Comparison of ENCODE assay signal across 8 mouse cellular contexts in the genomic region with DNA sequence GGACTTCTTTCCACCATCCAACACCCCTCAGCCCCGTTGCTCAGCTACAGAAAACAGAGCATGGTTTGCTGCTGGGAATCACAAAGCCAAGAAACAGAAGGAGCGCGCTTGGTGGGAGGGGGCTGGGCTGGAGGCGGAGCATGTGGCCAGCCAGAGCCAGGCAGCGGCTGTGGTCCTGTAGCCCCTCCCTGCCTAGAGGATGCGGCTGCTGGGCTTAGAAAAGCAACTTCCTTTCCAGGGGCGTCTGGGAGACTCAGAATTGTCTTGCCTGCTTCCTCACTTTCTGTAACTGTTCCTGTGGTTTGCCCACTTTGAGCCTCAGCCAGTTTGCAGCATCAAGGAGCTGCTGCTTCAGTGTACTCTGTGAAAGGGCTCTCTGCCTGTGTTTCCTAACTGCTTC. TPM values are rescaled to one million over a fixed set of nuclear protein-coding genes. Genes with fewer than 3 reads are reported as not detected.
DNase-seq lines count a peak whose midpoint lies in the region; ATAC-seq and TF ChIP-seq lines count a peak whose summit lies in the region.

No protein-coding gene starts in this region.

- H3K9me3 ChIP-seq in embryonic facial prominence, embryonic 10.5 days, result no peaks in the 10 kb centered on the region
- no peaks in the 10 kb centered on the region for H3K9me3 ChIP-seq in midbrain, embryonic 11.5 days (ENCODE audit: control insufficient read depth, low read length)

- peak overlapping the region; percentile 61 for H3K4me2 ChIP-seq in midbrain, embryonic 11.5 days

- H3K36me3 ChIP-seq in embryonic facial prominence, embryonic 10.5 days (replicated peaks), result no peaks in the 10 kb centered on the region
- H3K36me3 ChIP-seq in heart, adult 2 months (ENCODE audit: control insufficient read depth, insufficient read depth, low read length), result no peaks in the 10 kb centered on the region
- H3K36me3 ChIP-seq in midbrain, embryonic 11.5 days (ENCODE audit: control insufficient read depth, insufficient read depth, low read length), result no peaks in the 10 kb centered on the region

- no peaks in the 10 kb centered on the region for H3K79me2 ChIP-seq in heart, adult 2 months (replicated peaks; ENCODE audit: control insufficient read depth, insufficient read depth, low read length)

- 0 out of 2 replicates have a peak, but pooled peaks have one; percentile 24 for TF ChIP-seq POLR2A in heart, adult 2 months (IDR thresholded peaks at IDR 0.05; ENCODE audit: insufficient read depth, low read depth, low read length)

- peak overlapping the region; percentile 54 for H3K4me3 ChIP-seq in embryonic facial prominence, embryonic 10.5 days
- H3K4me3 ChIP-seq in heart, adult 2 months, result peak overlapping the region; percentile 49
- H3K4me3 ChIP-seq in midbrain, embryonic 11.5 days (ENCODE audit: low read depth, low read length), result peak overlapping the region; percentile 30

- DNase-seq in A20 (ENCODE audit: low read depth, low spot score), result peak; percentile 60
- DNase-seq in adrenal gland, adult 8-10 months, result peak; percentile 10
- DNase-seq in embryonic facial prominence, embryonic 10.5 days (ENCODE audit: low spot score), result peak; percentile 92
- peak; percentile 62 to 67 for DNase-seq in heart, adult 2 months
- DNase-seq in kidney, adult 18-20 months, result peak; percentile 38
- peak; percentile 96 for DNase-seq in left cerebral cortex, postnatal 4 days
- peak; percentile 98 for DNase-seq in midbrain, embryonic 11.5 days (ENCODE audit: low spot score, missing footprints)
- DNase-seq in spleen, postnatal 10 days (ENCODE audit: low spot score in 2 of 2), result peak; percentile 13 to 44

- intact Hi-C loops in heart, adult 2 months (cut with DNase I), result loop anchor here (1.0 to 2.0 kb wide), 2 partner anchors 61 to 106 kb away; a partner anchor contains a TSS
- intact Hi-C loops in left cerebral cortex, postnatal 4 days (cut with DNase I), result loop anchor here (10.0 kb wide), 1 partner anchor 87 kb away; a partner anchor contains a TSS

- H3K9ac ChIP-seq in heart, adult 2 months (ENCODE audit: low read depth, low read length), result no peak overlapping the region
- H3K9ac ChIP-seq in midbrain, embryonic 11.5 days (ENCODE audit: low read length), result peak overlapping the region; percentile 79

- H3K4me1 ChIP-seq in embryonic facial prominence, embryonic 10.5 days, result peaks cover 72% of the 10 kb centered on the region
- no peaks in the 10 kb centered on the region for H3K4me1 ChIP-seq in heart, adult 2 months (ENCODE audit: control insufficient read depth, insufficient read depth, low read length)
- peaks cover 53% of the 10 kb centered on the region for H3K4me1 ChIP-seq in midbrain, embryonic 11.5 days (ENCODE audit: control insufficient read depth, insufficient read depth, low read length)

- TF ChIP-seq CTCF in heart, adult 2 months (IDR thresholded peaks at IDR 0.05), result no peak

- H3K27me3 ChIP-seq in embryonic facial prominence, embryonic 10.5 days (replicated peaks; ENCODE audit: low read depth, poor library complexity, severe bottlenecking), result 0 out of 2 replicates have a peak, but pooled peaks cover 2% of the 10 kb centered on the region
- no peaks in the 10 kb centered on the region for H3K27me3 ChIP-seq in heart, adult 2 months (ENCODE audit: control insufficient read depth, insufficient read depth, low read length)
- H3K27me3 ChIP-seq in midbrain, embryonic 11.5 days (ENCODE audit: control insufficient read depth, insufficient read depth, low read length), result no peaks in the 10 kb centered on the region

- H3K27ac ChIP-seq in embryonic facial prominence, embryonic 10.5 days (replicated peaks), result peak overlapping the region; percentile 92
- H3K27ac ChIP-seq in heart, adult 2 months, result no peak overlapping the region; the same call in 1 of the 2 replicates
- peak overlapping the region; percentile 94 for H3K27ac ChIP-seq in midbrain, embryonic 11.5 days (ENCODE audit: low read depth, low read length)

- WGBS in embryonic facial prominence, embryonic 10.5 days, result 0% methylated on average over 7 of the region's 7 CpGs
- 3% methylated on average over 7 of the region's 7 CpGs for WGBS in heart, adult 2 months
- WGBS in midbrain, embryonic 11.5 days, result 0% methylated on average over 7 of the region's 7 CpGs

- no peak for TF ChIP-seq EP300 in heart, adult 2 months (IDR thresholded peaks at IDR 0.05; ENCODE audit: insufficient read depth, low read depth, low read length)

- ATAC-seq in midbrain, embryonic 11.5 days (ENCODE audit: low FRiP score), result peak; percentile 82

RNA-seq across cellular contexts. Expression of a gene that starts 16.0 kb away (rescaled TPM):
- not detected for total RNA-seq in adrenal gland, adult 8-10 months (2022)
- 0.35 and 0.87 TPM in 2 replicates for polyA plus RNA-seq in embryonic facial prominence, embryonic 10.5 days (2016; fragmentation: Nextera tagmentation; extraction: Ambion mirVana)
- total RNA-seq in heart, adult 2 months (2021), result under 1 TPM; 0.36 to 0.47 TPM
- polyA plus RNA-seq in heart, adult 2 months (2012; rRNA removed), result 1.1 and 1.4 TPM in 2 replicates
- total RNA-seq in left cerebral cortex, postnatal 4 days (2021), result under 1 TPM; 0.32 to 0.70 TPM
- 0.18 and 0.30 TPM in 2 replicates for polyA plus RNA-seq in midbrain, embryonic 11.5 days (2014; fragmentation: Nextera tagmentation; extraction: Ambion mirVana)

RNA-seq across cellular contexts. Expression of a gene that starts 34.6 kb away (rescaled TPM):
- under 1 TPM; 0.13 to 0.55 (median 0.35) TPM for total RNA-seq in adrenal gland, adult 8-10 months (2022)
- 0.32 and 0.33 TPM in 2 replicates for polyA plus RNA-seq in embryonic facial prominence, embryonic 10.5 days (2016; fragmentation: Nextera tagmentation; extraction: Ambion mirVana)
- under 1 TPM; 0.07 to 0.13 TPM for total RNA-seq in heart, adult 2 months (2021)
- 0.18 and 0.23 TPM in 2 replicates for polyA plus RNA-seq in heart, adult 2 months (2012; rRNA removed)
- total RNA-seq in left cerebral cortex, postnatal 4 days (2021), result 10 to 100 TPM; 23.2 to 24.6 TPM
- 0.90 and 1.3 TPM in 2 replicates for polyA plus RNA-seq in midbrain, embryonic 11.5 days (2014; fragmentation: Nextera tagmentation; extraction: Ambion mirVana)

Comparison
In these comparisons a context has a peak if more than half of its experiments do, and no peak if none do; other contexts are left out.
1. DNase-seq: peak in every context shown above with its lines; median percentile 98 in midbrain, embryonic 11.5 days; 96 in left cerebral cortex, postnatal 4 days; 92 in embryonic facial prominence, embryonic 10.5 days; 64 in heart, adult 2 months; 60 in A20; 38 in kidney, adult 18-20 months; 28 in spleen, postnatal 10 days; 10 in adrenal gland, adult 8-10 months.
2. RNA of a gene that starts 34.6 kb away (total RNA-seq): 23.2 to 24.6 TPM in left cerebral cortex, postnatal 4 days; 0.13 to 0.55 TPM in adrenal gland, adult 8-10 months and 0.07 to 0.13 TPM in heart, adult 2 months; every median in the first group is over 10 times any median in the second.
3. Peak in every context shown above with its lines, with median percentiles within 50 percentile points of each other: H3K4me3 ChIP-seq.